Mouse (Mus musculus) CD4-positive helper T cell, adult 2 months (primary cell): ENCODE measurements around the gene Carf.
"Not testable (repeated sequence)": the region's sequence is repeated elsewhere in the genome, so short reads cannot be mapped to it uniquely, and the experiment has no call there.

Experiments used
- DNase-seq: peaks from one replicate; pipeline ENCODE4 v3.0.0-alpha.2; 2012; ENCODE audit warnings: low read depth, missing footprints, low spot score

The Carf gene

DNA sequence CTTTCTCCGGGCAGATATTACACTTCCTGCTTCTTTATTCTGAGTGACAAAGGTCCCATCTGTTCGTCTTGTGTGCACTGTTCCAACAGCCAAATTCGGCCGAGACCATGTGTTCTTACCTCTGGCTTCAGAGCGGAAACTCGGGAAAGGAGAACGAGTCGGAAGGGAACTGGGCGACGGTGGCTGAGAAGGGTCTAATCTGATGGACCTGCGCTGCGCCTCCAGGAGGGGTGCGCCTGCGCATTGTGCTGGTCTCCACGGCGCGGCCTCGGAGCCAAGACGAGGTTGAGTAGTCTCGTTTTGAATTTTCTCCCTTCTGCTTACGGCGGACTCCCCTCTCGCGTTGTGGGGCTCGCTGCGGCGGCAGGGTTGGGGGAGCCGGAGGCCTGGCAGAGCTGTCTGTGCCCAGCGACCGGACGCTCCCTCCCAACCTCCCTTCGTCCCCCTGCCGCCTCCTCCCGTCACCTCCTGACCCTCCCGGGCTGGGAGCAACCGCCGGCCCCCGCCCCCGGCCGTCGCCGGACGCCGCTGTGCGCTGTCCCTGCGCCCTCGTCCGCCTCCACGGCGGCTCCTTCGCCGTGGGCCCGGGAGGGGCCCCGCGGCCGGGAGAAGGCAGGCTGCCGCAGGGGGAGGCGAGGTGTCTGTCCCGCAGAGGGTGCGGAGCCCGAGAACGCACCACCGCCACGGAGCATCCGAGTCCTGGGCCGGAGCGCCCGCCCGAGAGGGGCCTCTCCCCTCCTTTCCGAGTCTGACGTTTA lies at the start of gene Carf, which contains the start of gene Wdr12:
Gene Carf, plus strand, starts transcription at position 224 of the 758 bp plus-strand sequence.
Gene Wdr12, minus strand, starts transcription at position 622 of the 758 bp plus-strand sequence.
- DNase-seq: peak; percentile 97

DNA sequence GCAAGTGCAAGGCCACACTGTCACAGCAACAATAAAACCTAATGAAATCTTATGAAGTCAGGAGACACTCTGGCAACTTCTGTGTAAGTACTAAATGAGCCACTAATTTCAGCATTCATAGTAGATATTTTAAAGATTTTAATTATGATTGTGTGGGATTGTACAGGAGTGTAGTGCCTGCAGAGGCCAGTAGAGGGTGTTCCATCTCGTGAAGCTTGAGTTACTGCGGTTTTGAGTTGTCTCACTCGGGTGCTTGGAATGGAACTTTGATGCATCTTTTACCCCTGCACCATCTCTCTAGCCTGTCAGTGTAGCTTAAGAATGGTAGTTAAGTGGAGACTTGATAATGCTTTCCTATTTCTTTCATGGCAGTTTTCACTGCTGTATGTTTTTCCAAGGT lies 43.4 kb upstream of the Carf start:
- DNase-seq: no peak

DNA sequence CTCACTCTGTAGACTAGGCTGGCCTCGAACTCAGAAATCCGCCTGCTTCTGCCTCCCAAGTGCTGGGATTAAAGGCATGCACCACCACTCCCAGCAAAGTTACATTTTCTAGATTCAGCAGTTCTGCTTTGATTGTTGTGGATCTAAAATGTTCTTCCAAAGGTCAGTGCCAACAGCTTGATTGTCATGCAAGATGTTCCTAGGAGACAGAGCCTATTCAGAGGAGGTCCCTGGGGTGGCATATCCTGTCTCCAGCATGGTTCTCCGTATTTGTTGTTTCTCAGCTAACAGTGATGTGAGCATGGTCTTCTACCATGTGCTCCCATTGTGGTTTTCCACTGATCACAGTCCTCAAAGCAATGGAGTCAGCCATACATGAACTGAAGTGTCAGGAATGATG lies 41.7 kb upstream of the Carf start:
- DNase-seq: no peak

DNA sequence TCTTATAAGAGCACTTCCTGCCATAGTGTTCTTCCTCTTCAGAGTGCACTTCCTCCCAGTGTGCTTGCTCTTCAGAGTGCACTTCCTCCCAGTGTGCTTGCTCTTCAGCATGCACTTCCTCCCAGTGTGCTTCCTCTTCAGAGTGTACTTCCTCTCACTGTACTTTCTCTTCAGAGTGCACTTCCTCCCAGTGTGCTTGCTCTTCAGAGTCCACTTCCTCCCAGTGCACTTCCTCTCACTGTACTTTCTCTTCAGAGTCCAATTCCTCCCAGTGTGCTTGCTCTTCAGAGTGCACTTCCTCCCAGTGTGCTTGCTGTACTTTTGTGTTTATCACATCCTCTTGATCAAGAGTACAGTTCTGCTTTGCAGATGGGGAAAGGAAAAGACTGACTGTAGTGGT lies 27.3 kb upstream of the Carf start:
- DNase-seq: peak; percentile 54

DNA sequence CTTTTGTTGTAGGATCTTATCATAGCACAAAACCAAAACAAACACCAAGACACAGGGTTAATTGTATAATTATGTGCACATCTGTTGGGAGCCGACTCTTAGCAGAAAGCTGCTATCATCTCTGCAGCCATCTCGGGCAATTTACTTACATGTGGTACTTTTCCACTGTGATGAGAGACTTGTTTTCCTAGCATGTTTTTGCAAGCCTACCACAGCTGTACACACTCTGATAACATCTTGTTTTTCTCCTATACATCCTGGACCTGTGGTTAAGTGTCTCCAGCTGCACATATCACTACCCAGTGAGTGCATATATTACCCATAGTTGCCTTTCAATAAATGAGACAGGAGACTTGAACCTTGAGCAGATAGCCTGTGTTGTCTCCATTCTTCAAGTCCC lies 23.1 kb upstream of the Carf start:
- DNase-seq: peak; percentile 74

DNA sequence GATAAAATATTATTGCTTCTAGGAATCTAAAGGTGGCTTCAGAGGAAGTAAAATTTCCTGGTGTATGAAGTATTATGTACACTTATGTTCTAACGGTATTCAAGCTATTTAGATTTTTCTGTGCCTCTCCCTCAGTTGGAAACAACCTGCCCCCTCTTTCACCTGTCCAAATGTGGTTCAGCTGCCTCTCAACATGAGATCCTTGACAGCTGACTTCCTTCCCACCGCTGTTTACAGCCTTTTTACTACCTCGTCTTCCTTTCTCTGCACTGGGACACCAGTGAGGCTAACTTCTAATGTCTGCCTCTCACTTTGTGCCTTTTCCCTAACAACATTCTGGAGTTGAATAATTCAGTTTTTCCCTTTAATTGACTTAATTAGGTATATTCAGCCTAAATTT lies 22.5 kb upstream of the Carf start:
- DNase-seq: no peak

DNA sequence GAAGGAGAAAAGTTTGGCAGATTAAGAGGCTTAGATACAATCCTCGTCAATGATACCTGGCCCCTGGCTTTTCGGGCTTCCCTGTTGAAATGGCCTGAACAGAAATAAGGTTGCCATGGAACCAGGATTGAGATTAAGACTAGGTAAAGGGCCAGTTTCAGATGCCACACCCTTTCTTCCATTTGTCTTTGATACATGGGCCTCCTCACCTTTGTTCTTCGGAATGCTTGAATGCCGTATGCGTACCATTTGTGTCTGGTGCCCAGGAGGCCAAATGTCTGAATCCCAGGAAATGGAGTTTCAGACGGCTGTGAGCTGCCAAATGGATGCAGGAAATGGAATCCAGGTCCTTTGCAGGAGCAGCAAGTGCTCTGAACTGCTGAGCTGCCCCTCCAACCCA lies 21.6 kb upstream of the Carf start:
- DNase-seq: no peak

DNA sequence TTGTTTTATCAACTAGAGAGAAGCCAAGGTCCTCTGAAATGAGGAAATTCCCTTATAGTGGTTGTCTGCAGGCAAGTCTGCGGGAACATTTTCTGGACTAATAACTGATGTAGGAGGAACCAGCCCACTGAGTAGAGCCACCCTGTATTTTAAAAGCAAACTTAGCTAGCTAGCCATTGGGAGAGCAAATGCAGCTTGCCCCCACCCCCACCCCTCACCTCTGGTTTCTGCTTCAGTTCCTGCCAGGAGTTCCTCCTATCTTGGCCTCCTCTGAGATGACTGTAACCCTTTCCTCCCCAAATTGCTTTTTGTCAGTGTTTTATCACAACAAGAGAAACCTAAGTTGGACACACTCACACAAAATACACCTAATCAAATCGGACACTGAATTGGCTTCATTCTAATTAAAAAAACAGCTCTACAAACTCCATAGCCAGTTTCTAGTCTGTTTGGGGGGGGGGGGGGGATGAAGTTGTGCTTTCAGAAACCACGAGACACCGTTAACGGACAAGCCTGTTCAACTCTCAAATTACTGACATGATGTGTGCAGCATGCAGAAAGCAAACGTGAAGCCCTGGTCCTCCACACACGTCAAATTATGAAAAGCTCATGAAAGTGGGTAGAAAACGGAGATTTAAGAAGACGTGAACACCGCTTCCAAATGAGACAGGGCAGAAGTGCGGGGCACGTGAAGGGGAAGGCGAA lies 1.3 kb upstream of the Carf start:
- peak; percentile 17 for DNase-seq

DNA sequence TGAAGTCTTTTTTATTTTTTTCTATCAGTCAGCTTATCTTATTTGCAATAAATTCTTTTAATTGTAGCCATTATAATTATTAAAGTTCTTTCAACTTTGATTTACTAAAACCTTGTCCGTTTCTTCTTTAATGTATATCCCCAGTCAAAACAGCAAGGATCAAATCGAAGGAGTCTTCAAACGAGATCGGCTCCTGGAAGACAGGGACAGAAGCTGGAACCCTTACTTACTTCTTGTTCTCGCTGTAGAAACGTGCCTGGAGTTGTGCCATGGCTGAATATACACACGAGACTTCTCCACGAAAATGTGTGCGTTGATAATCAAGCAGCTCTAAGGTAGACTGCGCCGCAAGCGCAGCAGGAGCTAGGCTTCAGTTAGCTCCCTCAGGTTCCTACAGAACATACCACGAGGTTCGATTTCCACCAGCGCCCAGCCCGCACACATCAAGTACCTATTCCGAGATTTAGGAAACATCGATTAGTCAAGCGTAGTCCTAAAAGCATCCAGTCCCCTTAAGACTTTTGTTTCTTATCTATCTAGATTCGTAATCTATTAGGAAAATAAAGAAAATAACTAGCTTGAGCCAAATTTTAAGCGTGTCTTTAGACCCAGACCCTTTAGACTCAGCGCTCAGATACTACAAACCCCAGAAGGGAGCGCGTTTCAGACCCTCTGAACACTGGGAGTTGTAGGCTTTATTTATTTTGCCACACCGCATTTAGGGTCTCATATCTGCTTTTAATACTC lies 597 bp upstream of the Carf start:
- peak; percentile 87 for DNase-seq

DNA sequence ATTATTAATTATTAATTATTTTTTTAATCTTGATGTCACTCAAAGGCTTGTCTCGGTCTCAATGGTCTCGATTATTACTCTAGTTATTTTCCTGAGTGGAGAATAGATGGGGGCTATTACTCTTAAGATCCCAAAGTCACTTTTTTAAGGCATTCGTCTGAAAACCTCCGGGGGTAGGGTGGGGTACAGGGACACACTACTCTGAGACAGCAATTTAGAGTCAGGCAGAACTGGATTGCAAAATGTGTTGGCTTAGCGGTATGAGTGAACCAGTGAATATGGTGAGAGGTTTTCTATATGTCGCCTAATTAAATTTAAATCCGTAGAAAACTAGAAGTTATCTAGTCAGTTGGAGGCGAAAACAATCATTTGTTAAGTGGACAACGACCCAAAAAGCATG lies 792 bp downstream of the Carf start:
- DNase-seq: peak; percentile 9

DNA sequence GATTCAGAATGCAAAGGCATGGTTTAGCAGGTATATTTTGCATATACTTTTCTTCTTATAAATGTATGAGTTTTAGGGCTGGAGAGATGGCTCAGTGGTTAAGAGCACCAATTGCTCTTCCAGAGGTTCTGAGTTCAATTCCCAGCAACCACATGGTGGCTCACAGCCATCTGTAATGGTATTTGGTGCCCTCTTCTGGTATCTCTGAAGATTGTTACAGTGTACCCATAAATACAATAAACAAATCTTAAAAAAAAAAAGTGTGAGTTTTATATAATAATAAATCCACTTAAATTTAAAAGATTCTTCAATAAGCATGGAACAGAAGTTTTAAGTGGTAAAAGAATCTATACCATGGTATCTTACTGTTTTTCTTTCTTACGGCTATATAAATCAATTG lies 6.5 kb downstream of the Carf start:
- DNase-seq: peak; percentile 27

DNA sequence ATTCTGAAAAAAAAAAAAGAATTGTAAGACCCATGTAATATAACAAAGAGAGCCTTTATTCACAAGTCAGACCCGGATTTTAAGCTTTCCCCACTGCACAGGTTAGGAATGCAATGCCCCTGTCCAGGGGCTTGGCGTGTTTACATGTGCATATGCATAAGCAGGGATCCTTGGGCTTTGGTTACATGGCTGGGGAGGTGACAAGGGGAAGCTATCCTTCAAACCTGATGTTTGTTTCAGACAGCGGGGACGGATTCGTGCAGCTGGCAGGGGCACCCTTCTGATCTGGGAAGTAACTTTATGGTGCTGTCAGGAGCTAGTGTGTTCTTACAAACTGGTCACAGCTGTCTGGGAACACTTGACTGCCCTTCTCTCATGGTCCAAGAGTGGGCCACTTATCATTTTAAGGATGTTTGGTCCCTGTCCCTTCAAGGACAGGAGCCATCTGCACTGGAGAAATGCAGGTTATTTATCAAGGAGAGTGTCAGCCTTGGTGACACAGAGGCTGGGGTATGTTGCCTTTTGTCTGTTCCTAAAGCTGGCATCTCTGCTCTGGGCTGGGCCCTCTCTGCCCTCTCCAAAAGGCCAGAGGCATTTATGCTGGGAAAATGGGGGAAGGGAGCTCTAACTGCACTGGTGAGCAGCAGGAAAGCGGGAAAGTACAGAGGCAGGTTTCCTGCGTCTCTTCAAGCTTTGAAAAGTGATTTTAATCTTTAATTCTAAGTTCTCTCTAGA lies 19.8 kb downstream of the Carf start:
- no peak for DNase-seq

DNA sequence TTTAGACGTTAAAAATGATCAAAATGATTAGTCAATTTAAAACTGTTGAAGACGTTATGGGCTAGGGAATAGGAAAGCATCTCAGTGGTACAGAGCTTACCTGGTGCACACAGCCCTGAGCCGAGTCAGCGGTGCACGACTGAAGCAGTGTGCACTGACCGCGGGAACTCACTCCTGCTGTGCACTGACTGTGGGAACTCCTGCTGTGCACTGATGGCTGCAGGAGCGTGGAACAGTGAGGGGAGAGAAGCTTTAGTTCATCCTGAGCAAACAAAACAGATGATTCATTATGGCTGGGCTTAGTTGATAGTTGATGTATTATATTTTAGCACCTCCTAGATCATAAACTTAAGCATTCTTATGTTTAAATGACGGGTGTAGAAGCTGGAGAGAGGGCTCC lies 39.3 kb downstream of the Carf start:
- DNase-seq: no peak

DNA sequence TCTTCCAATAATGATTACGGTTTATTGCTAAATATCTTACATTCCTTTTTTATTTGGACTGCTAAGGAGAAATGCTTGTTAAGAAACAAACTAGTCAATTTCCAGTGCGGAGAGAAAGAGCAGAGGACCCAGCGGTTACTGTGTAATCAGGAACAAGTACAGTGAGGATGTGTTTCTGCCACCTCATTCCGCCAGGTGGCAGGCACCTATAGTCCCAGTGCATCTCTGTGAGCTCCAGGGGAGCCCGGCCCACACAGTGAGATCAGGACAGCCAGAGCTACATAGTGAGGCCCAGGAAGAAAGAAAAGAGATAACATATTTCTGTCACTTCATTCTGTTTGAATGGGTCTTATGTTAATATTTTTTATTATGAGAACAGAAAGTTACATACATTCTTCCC lies 54.7 kb downstream of the Carf start:
- DNase-seq: no peak

DNA sequence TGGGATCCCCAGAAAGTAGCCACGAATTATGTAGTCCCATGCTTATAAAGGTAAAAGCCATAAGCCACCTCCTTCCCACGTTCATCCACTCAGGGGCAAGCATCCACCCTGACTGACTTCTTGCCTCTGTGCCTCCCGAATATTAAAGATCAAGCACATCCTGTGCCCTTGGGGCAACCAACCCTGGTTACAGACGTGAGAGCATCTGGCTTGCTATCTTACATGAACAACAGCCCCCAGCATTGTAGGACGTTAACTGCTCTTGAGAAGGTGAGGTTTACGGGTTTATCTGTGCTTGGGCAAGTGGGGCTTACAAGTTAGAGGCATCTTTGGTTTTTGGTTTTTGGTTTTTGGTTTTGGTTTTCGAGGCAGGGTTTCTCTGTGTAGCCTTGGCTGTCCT lies 58.6 kb downstream of the Carf start:
- no peak for DNase-seq

DNA sequence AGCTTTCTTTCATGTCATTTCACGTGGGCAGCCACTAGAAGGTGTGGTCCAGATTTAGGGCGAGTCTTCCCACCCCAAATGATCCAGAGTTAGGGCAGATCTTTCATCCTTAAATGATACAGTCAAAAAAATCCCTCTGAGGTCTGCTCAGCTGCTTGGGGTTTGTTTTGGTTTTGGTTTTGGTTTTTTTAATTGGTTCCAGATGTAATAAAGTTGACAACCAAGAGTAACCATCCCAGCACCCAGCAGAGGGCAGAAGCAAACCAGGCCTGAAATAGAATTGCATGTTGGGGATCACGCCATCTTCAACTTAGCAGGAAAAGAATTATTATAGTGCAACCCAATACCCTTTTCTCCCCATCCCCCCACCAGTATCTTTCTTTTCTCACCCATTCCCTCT lies 60.4 kb downstream of the Carf start:
- DNase-seq: peak; percentile 82

DNA sequence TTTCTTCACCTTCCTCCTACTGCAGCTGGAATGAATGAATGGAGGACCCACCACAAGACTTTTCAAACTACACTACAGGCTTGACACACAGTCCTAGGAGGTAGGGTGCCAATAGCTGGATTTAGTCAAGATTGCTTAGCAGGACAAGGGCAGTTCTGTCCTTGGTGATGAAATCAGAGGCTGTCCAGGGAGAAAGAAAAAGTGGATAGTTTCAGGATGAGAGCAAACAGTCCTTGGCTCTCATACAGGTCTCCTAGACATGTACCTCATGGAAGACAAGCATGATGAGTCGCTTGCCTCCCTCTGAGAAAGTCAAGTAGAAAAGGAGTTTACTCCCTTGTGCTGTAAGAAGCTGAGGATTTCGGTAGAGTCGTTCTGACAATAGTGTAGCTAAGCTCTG lies 65.6 kb downstream of the Carf start:
- DNase-seq: no peak

DNA sequence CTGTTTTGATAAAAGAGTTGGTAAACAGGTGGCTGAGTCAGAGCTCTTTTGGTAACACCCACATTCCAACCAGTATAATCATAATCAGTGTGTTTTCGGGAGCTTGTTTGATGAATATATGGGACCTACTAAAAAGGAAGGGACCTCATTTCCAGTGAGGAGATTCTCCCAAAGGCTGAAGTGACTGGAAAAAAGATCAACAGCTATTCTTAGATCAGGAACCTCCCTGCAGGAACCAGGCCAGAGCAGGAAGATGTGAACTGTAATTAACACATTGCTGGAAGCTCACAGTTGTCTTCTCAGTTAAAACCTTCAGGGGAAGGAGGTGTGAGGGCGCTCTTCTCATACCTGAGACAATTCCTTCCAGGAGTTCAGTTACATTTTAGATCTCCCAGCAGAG lies 71.6 kb downstream of the Carf start:
- no peak for DNase-seq

DNA sequence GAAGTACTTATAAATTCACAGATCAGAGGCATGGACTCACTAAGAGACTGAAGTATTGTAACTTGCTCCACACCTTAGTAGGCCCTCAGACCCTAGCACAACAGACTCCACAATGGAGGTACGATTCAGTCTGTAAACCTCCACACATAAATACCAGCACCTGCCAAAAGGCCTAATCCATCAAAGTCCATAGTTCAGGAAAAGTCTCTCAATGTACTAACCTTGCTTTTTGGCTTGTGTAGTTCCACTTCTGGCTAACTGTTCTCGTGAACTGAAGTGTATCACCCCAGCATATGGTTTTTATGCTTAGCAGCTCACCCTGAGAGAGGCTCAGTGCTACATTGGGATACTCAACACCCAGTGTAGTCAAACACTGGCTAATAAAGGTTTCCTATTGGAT lies 72.2 kb downstream of the Carf start:
- no peak for DNase-seq

DNA sequence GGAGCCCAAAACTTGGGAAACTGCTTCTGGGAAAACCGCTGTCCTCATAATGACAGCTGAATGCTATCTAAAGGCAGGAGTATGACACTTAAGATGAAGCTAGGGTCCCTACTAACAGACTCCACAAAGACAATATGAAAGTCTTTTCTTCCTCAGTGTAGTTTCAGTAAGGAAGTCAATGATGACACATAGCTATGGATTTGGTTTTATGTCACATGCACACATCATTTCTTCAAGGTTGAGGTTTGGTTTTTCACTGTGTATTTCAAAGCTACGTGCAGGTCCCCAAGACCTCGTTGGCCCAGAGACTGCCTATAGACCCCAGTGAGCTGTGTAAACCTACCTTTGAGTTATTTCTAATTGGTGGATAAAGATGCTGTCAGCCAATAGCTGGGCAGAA lies 75.1 kb downstream of the Carf start:
- no peak for DNase-seq

DNA sequence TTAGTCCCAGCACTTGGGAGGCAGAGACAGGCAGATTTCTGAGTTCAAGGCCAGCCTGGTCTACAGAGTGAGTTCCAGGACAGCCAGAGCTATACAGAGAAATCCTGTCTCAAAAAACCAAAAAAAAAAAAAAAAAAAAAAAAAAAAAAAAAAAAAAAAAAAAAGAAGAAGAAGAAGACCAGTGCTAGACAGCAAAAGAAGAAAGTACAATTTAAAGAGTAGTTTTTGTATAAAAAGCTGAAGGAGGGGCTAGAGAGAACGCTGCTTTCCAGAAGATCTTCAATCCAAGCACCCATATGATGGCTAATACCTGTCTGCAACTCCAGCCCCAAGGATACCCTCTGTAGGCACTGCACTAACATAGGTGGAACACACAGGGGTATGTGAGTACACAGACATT lies 79.8 kb downstream of the Carf start:
- DNase-seq: not testable (repeated sequence)

DNA sequence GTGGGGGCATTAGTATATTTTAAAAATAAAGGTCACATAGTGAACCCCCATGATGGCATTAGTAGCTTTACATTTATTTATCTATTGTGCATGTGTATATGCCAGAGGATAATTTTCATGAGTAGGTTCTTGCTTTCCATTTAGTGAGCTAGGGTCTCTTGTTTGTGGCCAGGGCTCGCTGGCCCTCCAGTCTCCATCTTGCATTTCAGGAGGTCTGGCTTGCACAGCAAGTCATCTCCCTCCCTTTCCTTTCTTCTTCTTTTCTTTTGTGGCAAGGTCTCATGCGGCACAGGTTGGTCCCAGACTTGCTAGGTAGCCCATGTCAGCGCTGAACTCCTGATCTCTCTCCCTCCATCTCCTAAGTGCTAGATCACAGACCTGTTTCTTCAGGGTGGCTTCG lies 81.3 kb downstream of the Carf start:
- peak; percentile 12 for DNase-seq
